8 mouse cellular contexts compared by ENCODE assay signal in genomic region chr2:112492431-112492855, GRCm38 (mm10). TPM values are rescaled to one million over a fixed set of nuclear protein-coding genes. Genes with fewer than 3 reads are reported as not detected.
A peak's percentile ranks its signal among the peaks of the same experiment; 100 is the strongest.
DNase-seq lines count a peak whose midpoint lies in the region; ATAC-seq and TF ChIP-seq lines count a peak whose summit lies in the region.

No protein-coding gene starts in this region.

- no peak for TF ChIP-seq CTCF in heart, postnatal 0 days (IDR thresholded peaks at IDR 0.05; ENCODE audit: low read depth)

- no peaks in the 10 kb centered on the region for H3K9me3 ChIP-seq in heart, postnatal 0 days (replicated peaks; ENCODE audit: control insufficient read depth, low read length)
- no peaks in the 10 kb centered on the region for H3K9me3 ChIP-seq in liver, embryonic 15.5 days (replicated peaks)
- H3K9me3 ChIP-seq in stomach, embryonic 15.5 days = no peaks in the 10 kb centered on the region

- no peak for TF ChIP-seq EP300 in heart, postnatal 0 days (IDR thresholded peaks at IDR 0.05; ENCODE audit: low read depth)

- WGBS in heart, postnatal 0 days = 7% methylated on average over 9 of the region's 9 CpGs
- WGBS in liver, embryonic 15.5 days (ENCODE audit: insufficient replicate concordance) = 7% methylated on average over 9 of the region's 9 CpGs
- 8% methylated on average over 9 of the region's 9 CpGs for WGBS in stomach, embryonic 15.5 days

- no peaks in the 10 kb centered on the region for H3K36me3 ChIP-seq in heart, postnatal 0 days (replicated peaks; ENCODE audit: control insufficient read depth, insufficient read depth, low read length)
- no peaks in the 10 kb centered on the region for H3K36me3 ChIP-seq in liver, embryonic 15.5 days (replicated peaks)
- no peaks in the 10 kb centered on the region for H3K36me3 ChIP-seq in stomach, embryonic 15.5 days

- H3K4me2 ChIP-seq in heart, postnatal 0 days (ENCODE audit: low read depth, low read length) = peak overlapping the region; percentile 83
- H3K4me2 ChIP-seq in liver, embryonic 15.5 days = peak overlapping the region; percentile 96
- H3K4me2 ChIP-seq in stomach, embryonic 15.5 days = peak overlapping the region; percentile 68

- H3K4me3 ChIP-seq in brown adipose tissue, adult 24 weeks (ENCODE audit: insufficient read depth, low read depth, low read length) = peak overlapping the region; percentile 74
- peak overlapping the region; percentile 73 for H3K4me3 ChIP-seq in heart, postnatal 0 days (ENCODE audit: low read depth, low read length)
- H3K4me3 ChIP-seq in liver, embryonic 15.5 days (replicated peaks) = peak overlapping the region; percentile 88
- H3K4me3 ChIP-seq in stomach, embryonic 15.5 days (replicated peaks) = peak overlapping the region; percentile 79

- no peaks in the 10 kb centered on the region for H3K4me1 ChIP-seq in brown adipose tissue, adult 24 weeks (ENCODE audit: control insufficient read depth, insufficient read depth, insufficient read length, low read length)
- H3K4me1 ChIP-seq in heart, postnatal 0 days (ENCODE audit: control insufficient read depth, insufficient read depth) = peaks cover 17% of the 10 kb centered on the region; the same call in 1 of the 2 replicates
- peaks cover 28% of the 10 kb centered on the region for H3K4me1 ChIP-seq in liver, embryonic 15.5 days (replicated peaks)
- H3K4me1 ChIP-seq in stomach, embryonic 15.5 days = no peaks in the 10 kb centered on the region

- H3K9ac ChIP-seq in heart, postnatal 0 days (replicated peaks; ENCODE audit: low read depth, low read length) = peak overlapping the region; percentile 92
- H3K9ac ChIP-seq in liver, embryonic 15.5 days = peak overlapping the region; percentile 97
- H3K9ac ChIP-seq in stomach, embryonic 15.5 days = peak overlapping the region; percentile 91; the same call in 1 of the 2 replicates

- DNase-seq in ovary, postnatal 14 days (ENCODE audit: low spot score) = peak; percentile 23
- DNase-seq in ovary, postnatal 10 days (ENCODE audit: low spot score) = no peak
- DNase-seq in heart, postnatal 0 days (ENCODE audit: low spot score) = peak; percentile 43
- no peak for DNase-seq in right cerebral cortex, adult 18-20 months
- DNase-seq in adrenal gland, adult 2 months = no peak

- H3K27ac ChIP-seq in brown adipose tissue, adult 24 weeks (replicated peaks; ENCODE audit: low read depth, low read length) = peak overlapping the region; percentile 91
- peak overlapping the region; percentile 98 for H3K27ac ChIP-seq in heart, postnatal 0 days (ENCODE audit: low read depth)
- peak overlapping the region; percentile 93 for H3K27ac ChIP-seq in liver, embryonic 15.5 days (replicated peaks)
- peak overlapping the region; percentile 99 for H3K27ac ChIP-seq in stomach, embryonic 15.5 days

- ATAC-seq in heart, postnatal 0 days (ENCODE audit: insufficient read depth, low read depth) = no peak
- ATAC-seq in liver, embryonic 15.5 days (ENCODE audit: insufficient read depth) = no peak
- no peak for ATAC-seq in stomach, embryonic 15.5 days (ENCODE audit: insufficient read depth, low FRiP score, low read depth)

- no peaks in the 10 kb centered on the region for H3K27me3 ChIP-seq in heart, postnatal 0 days (ENCODE audit: control insufficient read depth, insufficient read depth, low read length)
- no peaks in the 10 kb centered on the region for H3K27me3 ChIP-seq in liver, embryonic 15.5 days
- no peaks in the 10 kb centered on the region for H3K27me3 ChIP-seq in stomach, embryonic 15.5 days (replicated peaks)

RNA-seq across cellular contexts. Expression of gene Aven, which starts 0.3 kb away (rescaled TPM):
- polyA plus RNA-seq in brown adipose tissue, adult 24 weeks (2012; ENCODE audit: insufficient read depth, insufficient read length, missing spikeins) = 11.8 and 15.8 TPM in 2 replicates
- 5.2 and 26.5 TPM in 2 replicates for total RNA-seq in heart, postnatal 0 days (2014; rRNA removed; ENCODE audit: low replicate concordance)
- 2.6 and 4.7 TPM in 2 replicates for polyA plus RNA-seq in heart, postnatal 0 days (2015; fragmentation: Nextera tagmentation; extraction: Ambion mirVana)
- 5.0 and 5.7 TPM in 2 replicates for polyA plus RNA-seq in liver, embryonic 15.5 days (2015; fragmentation: Nextera tagmentation; extraction: Ambion mirVana)
- polyA plus RNA-seq in stomach, embryonic 15.5 days (2015; fragmentation: Nextera tagmentation; extraction: Ambion mirVana) = 8.0 and 8.1 TPM in 2 replicates
- total RNA-seq in adrenal gland, adult 2 months (2021) = 10 to 100 TPM; 17.0 to 21.2 TPM
- 0.98 and 1.0 TPM in 2 replicates for polyA plus RNA-seq in adrenal gland, adult 2 months (2012; rRNA removed)

RNA-seq across cellular contexts. Expression of gene Chrm5, which starts 11.9 kb away (rescaled TPM):
- polyA plus RNA-seq in brown adipose tissue, adult 24 weeks (2012; ENCODE audit: insufficient read depth, insufficient read length, missing spikeins) = not detected in 2 replicates
- total RNA-seq in heart, postnatal 0 days (2014; rRNA removed; ENCODE audit: low replicate concordance) = not detected in 2 replicates
- not detected in 2 replicates for polyA plus RNA-seq in heart, postnatal 0 days (2015; fragmentation: Nextera tagmentation; extraction: Ambion mirVana)
- not detected in 2 replicates for polyA plus RNA-seq in liver, embryonic 15.5 days (2015; fragmentation: Nextera tagmentation; extraction: Ambion mirVana)
- not detected in 2 replicates for polyA plus RNA-seq in stomach, embryonic 15.5 days (2015; fragmentation: Nextera tagmentation; extraction: Ambion mirVana)
- not detected for total RNA-seq in adrenal gland, adult 2 months (2021)
- not detected in 2 replicates for polyA plus RNA-seq in adrenal gland, adult 2 months (2012; rRNA removed)

RNA-seq across cellular contexts. Expression of gene Emc7, which starts 37.6 kb away (rescaled TPM):
- polyA plus RNA-seq in brown adipose tissue, adult 24 weeks (2012; ENCODE audit: insufficient read depth, insufficient read length, missing spikeins) = 29.3 TPM in 2 replicates
- 6.8 and 7.0 TPM in 2 replicates for total RNA-seq in heart, postnatal 0 days (2014; rRNA removed; ENCODE audit: low replicate concordance)
- 22.6 and 22.7 TPM in 2 replicates for polyA plus RNA-seq in heart, postnatal 0 days (2015; fragmentation: Nextera tagmentation; extraction: Ambion mirVana)
- polyA plus RNA-seq in liver, embryonic 15.5 days (2015; fragmentation: Nextera tagmentation; extraction: Ambion mirVana) = 12.9 and 13.4 TPM in 2 replicates
- 21.5 and 22.2 TPM in 2 replicates for polyA plus RNA-seq in stomach, embryonic 15.5 days (2015; fragmentation: Nextera tagmentation; extraction: Ambion mirVana)
- total RNA-seq in adrenal gland, adult 2 months (2021) = 10 to 100 TPM; 29.8 to 36.6 TPM
- polyA plus RNA-seq in adrenal gland, adult 2 months (2012; rRNA removed) = 2.9 and 3.4 TPM in 2 replicates

Comparison
In these comparisons a context has a peak if more than half of its experiments do, and no peak if none do; other contexts are left out.
1. DNase-seq: peak in ovary, postnatal 14 days (single experiment) and heart, postnatal 0 days (single experiment); none in ovary, postnatal 10 days (single experiment), right cerebral cortex, adult 18-20 months (single experiment) and adrenal gland, adult 2 months (single experiment).
2. Peak in every context shown above with its lines, with median percentiles within 50 percentile points of each other: H3K27ac ChIP-seq, H3K4me3 ChIP-seq, H3K4me2 ChIP-seq and H3K9ac ChIP-seq.